Mouse (Mus musculus) embryonic facial prominence, embryonic 14.5 days (tissue): ENCODE results near the gene Nexn. TPM values are rescaled to one million over a fixed set of nuclear protein-coding genes. Genes with fewer than 3 reads are reported as not detected.

Experiments used
- ATAC-seq: fragments of 200-750 bp; cut with Nextera tagmentation; 2 replicates; pipeline ENCODE4 v1.8.0; 2017; ENCODE audit warnings: low read depth, moderate number of reproducible peaks, moderate TSS enrichment
- DNase-seq: peaks from one replicate; pipeline ENCODE4 v3.0.0-alpha.2; 2015; ENCODE audit warnings: low spot score
- H3K27ac ChIP-seq: fragments of 300-500 bp; sonication (generic); replicated peaks from 2 replicates; pipeline ENCODE4 v1.5.1; 2014; ENCODE audit warnings: low read depth, mild to moderate bottlenecking, low read length, moderate library complexity
- H3K27me3 ChIP-seq: fragments of 300-500 bp; sonication (generic); replicated peaks from 2 replicates; pipeline ENCODE4 v1.6.1; 2014; ENCODE audit warnings: low read length; ENCODE audit not compliant: control insufficient read depth, insufficient read depth
- H3K36me3 ChIP-seq: fragments of 300-500 bp; sonication (generic); 2 replicates; pipeline ENCODE4 v1.6.1; 2014; ENCODE audit warnings: low read length, mixed read lengths; ENCODE audit not compliant: control insufficient read depth, insufficient read depth
- H3K4me1 ChIP-seq: fragments of 300-500 bp; sonication (generic); 2 replicates; pipeline ENCODE4 v1.6.1; 2014; ENCODE audit warnings: antibody characterized with exemption, low read length; ENCODE audit not compliant: control insufficient read depth, insufficient read depth
- H3K4me2 ChIP-seq: fragments of 300-500 bp; sonication (generic); 2 replicates; pipeline ENCODE4 v1.6.1; 2014; ENCODE audit warnings: low read depth, mild to moderate bottlenecking, low read length, moderate library complexity, mixed read lengths
- H3K4me3 ChIP-seq: fragments of 300-500 bp; sonication (generic); 2 replicates; pipeline ENCODE4 v1.5.1; 2014; ENCODE audit warnings: low read depth, mild to moderate bottlenecking, low read length
- H3K9ac ChIP-seq: fragments of 300-500 bp; sonication (generic); 2 replicates; pipeline ENCODE4 v1.6.1; 2014; ENCODE audit warnings: low read depth, mild to moderate bottlenecking, low read length, moderate library complexity, mixed read lengths
- H3K9me3 ChIP-seq: fragments of 300-500 bp; sonication (generic); 2 replicates; pipeline ENCODE4 v1.6.1; 2016; ENCODE audit warnings: low read length; ENCODE audit not compliant: control insufficient read depth
- WGBS: fragments of 180-500 bp; shearing (Covaris S2); extraction: QIAGEN DNeasy Blood & Tissue Kit; methylation state at CpG from one replicate; pipeline ENCODE4 v1.1.7; 2014; 5-methylcytosine and 5-hydroxymethylcytosine counted together
- polyA plus RNA-seq: library from polyadenylated mRNA; unstranded; fragments of >200 nt; fragmentation: Nextera tagmentation; extraction: Ambion mirVana; gene quantifications from 2 replicates; pipeline ENCODE4 v1.2.1, GENCODE M21; 2014

Gene Nexn
- polyA plus RNA-seq, 1 experiment from 2014 or later, result 42.0 TPM

DNA sequence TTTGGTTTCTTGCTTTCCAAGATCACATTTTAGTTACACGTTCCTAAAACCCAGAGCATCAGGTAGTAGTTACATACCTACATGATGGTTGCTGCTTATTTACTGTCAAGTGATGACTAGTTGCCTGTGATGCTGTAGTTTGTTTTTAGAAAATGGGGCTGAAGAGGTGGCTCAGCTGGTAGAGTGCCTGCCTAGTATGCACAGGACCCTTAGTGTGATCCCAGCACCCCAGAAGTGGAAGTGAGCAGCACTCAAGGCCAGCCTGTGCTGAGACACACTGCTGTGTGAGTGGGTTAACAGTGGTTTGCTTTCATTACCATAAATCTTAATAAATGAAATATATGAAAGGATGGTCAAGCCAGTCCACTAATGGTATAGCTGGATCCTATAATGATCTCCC, 26.6 kb downstream of the Nexn start:
- DNase-seq (no peak), ATAC-seq (no peak)
- no peaks in the 10 kb centered on the region for H3K27me3 ChIP-seq
- no peaks in the 10 kb centered on the region for H3K9me3 ChIP-seq
- H3K36me3 ChIP-seq, result peaks cover 43% of the 10 kb centered on the region
- WGBS, result 91% methylated on average over 1 of the region's 1 CpGs
- H3K27ac ChIP-seq, result no peak overlapping the region
- H3K4me3 ChIP-seq, result no peak overlapping the region
- H3K4me1 ChIP-seq, result no peaks in the 10 kb centered on the region
- H3K4me2 ChIP-seq, result no peak overlapping the region
- H3K9ac ChIP-seq, result no peak overlapping the region

DNA sequence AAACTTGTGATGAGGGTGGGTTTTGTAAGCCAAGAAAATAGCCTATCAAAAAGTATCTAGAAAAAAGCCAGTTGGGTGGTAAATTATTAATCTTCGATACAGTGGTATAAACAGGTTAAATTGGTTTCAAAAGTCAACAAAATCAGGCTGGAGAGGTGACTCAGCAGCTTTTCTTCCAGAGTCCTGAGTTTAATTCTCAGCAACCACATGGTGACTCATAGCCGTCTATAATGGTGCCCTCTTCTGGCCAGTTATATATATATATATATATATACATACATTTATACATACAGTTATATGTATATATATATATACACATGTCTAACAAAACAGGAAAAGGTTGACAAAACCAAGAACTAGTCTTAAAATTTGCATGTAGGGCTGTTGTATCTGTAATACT, 27.3 kb downstream of the Nexn start:
- no peak overlapping the region for H3K4me3 ChIP-seq
- H3K27ac ChIP-seq, result no peak overlapping the region
- ATAC-seq (no peak), DNase-seq (peak; percentile 41)
- no peaks in the 10 kb centered on the region for H3K9me3 ChIP-seq
- H3K9ac ChIP-seq, result no peak overlapping the region
- 68% methylated on average over 2 of the region's 2 CpGs for WGBS
- H3K4me2 ChIP-seq, result no peak overlapping the region
- no peaks in the 10 kb centered on the region for H3K27me3 ChIP-seq
- H3K4me1 ChIP-seq, result no peaks in the 10 kb centered on the region
- peaks cover 51% of the 10 kb centered on the region for H3K36me3 ChIP-seq

DNA sequence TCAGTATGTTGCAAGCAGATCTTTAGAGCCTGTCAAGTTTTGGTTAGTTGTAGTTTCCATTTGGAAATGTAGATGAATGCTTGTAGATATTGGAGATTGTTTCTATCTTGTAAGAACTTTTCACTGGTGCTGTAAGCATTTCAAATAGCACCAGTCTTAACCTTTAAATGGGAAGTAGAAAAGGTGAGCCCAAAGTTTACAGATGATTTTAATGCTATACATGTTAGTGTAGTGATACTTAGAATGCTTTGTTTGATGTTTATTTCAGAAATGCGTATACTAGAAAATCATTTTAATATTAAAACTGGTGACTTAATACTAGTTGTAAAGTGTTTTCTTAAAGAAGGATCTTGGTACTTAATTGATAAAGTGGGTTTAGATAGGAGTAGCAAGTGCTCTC, 30.3 kb downstream of the Nexn start:
- H3K36me3 ChIP-seq, result peaks cover 75% of the 10 kb centered on the region
- no peaks in the 10 kb centered on the region for H3K27me3 ChIP-seq
- H3K27ac ChIP-seq, result no peak overlapping the region
- no peaks in the 10 kb centered on the region for H3K9me3 ChIP-seq
- WGBS, result 97% methylated on average over 1 of the region's 1 CpGs
- no peak for DNase-seq
- no peak overlapping the region for H3K9ac ChIP-seq
- H3K4me3 ChIP-seq, result no peak overlapping the region
- ATAC-seq, result no peak
- H3K4me1 ChIP-seq, result no peaks in the 10 kb centered on the region
- no peak overlapping the region for H3K4me2 ChIP-seq

DNA sequence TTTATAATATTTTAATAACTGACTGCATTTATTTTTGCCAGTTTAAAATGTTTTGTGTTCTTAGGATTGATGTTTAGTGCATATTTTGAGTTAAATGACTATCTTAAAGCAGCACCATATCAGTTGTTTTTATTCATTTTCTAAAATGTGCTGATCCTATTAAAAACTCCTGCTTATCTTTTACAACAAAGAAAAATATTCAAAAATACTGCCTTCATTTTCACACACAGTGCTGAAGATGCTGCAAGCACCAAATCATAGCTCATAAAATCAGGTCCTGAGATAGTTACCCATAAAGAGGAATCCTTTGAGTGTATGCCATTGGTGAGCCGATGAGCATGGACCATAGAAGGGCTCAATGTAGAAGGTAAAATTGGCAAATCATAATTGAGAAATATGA, 30.9 kb downstream of the Nexn start:
- Histone ChIP-seq H3K27ac (no peak overlapping the region), H3K4me2 (no peak overlapping the region), H3K9ac (no peak overlapping the region), H3K4me3 (no peak overlapping the region), H3K27me3 (no peaks in the 10 kb centered on the region), H3K36me3 (peaks cover 77% of the 10 kb centered on the region), H3K9me3 (no peaks in the 10 kb centered on the region), H3K4me1 (no peaks in the 10 kb centered on the region)
- no peak for ATAC-seq
- 90% methylated on average over 1 of the region's 1 CpGs for WGBS
- no peak for DNase-seq

DNA sequence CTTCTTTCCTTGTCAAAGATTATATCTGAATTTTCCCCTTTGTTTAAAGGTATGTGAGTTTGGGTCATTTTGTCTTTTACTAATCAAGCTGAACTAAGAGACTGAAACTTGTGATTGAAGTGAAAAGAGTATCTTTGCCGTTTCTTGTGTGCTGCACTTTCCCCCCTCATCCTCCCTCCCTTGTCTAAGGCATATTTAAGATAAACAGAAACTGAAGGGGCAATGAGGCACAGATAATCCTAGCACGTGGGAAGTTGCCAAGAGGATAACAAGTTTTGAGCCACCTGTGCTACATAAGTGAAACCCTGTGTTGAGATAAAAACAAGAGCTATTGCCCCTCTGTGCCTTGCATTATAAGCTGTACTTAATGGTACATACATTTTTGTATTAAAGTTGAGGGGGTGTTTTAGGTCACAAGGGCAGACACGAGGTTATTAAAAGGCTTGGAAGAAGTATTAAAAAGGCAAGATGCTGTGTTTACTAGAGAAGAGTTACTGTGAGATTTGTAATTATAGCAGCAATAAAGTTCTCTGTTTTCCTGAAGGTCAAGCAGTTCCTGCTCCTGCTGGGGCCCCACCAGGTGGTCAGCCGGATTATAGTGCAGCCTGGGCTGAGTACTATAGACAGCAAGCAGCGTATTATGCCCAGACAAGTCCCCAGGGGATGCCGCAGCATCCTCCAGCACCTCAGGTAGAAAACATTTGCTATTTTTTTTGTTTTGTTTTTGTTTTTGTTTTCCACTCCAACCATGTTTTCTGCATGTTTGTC, 34.6 kb downstream of the Nexn start:
- Histone ChIP-seq H3K36me3 (peaks cover 83% of the 10 kb centered on the region), H3K27ac (no peak overlapping the region), H3K4me2 (no peak overlapping the region), H3K4me1 (no peaks in the 10 kb centered on the region), H3K4me3 (no peak overlapping the region), H3K9me3 (no peaks in the 10 kb centered on the region), H3K9ac (no peak overlapping the region), H3K27me3 (no peaks in the 10 kb centered on the region)
- DNase-seq (no peak), ATAC-seq (no peak)
- 64% methylated on average over 6 of the region's 6 CpGs for WGBS

DNA sequence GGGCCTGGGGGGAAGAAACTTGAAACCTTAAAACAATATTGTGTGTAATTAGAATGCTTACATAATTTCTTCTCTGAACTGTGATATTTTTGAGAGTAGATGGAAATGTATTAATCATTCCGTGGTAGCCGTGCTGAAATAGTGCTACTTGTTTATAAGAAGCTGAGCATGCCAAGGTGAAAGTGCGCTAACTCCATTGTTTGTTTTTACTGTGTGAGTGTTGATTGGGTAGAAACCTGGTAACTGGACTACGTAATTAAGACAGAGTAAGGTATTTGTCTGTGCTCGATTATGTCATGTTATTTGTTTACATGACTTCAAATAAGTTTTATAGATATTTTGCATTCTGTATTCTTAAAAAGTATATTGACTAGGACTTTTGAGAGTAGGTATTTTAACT, 36.9 kb downstream of the Nexn start:
- no peak overlapping the region for H3K27ac ChIP-seq
- ATAC-seq (no peak), DNase-seq (no peak)
- peaks cover 90% of the 10 kb centered on the region for H3K36me3 ChIP-seq
- 84% methylated on average over 5 of the region's 5 CpGs for WGBS
- no peaks in the 10 kb centered on the region for H3K4me1 ChIP-seq
- no peak overlapping the region for H3K4me2 ChIP-seq
- H3K27me3 ChIP-seq, result no peaks in the 10 kb centered on the region
- H3K9ac ChIP-seq, result no peak overlapping the region
- no peaks in the 10 kb centered on the region for H3K9me3 ChIP-seq
- no peak overlapping the region for H3K4me3 ChIP-seq

DNA sequence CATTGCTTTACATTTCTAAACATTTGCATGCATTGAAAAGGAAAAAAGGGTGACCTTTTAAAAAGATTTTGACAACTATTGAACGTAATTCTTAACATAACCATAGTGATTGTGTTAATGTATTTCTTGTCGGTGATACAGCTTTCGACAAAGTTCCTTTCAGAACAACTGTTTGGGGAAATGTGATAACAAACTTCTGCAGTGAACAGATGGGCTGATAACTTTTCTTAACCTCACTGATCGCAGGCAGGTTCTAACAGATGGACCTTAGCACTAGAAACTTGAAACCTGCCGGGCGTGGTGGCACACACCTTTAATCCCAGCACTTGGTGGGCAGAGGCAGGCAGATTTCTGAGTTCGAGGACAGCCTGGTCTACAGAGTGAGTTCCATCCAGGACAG, 37.3 kb downstream of the Nexn start:
- Histone ChIP-seq H3K4me2 (no peak overlapping the region), H3K27ac (no peak overlapping the region), H3K9me3 (no peaks in the 10 kb centered on the region), H3K4me3 (no peak overlapping the region), H3K4me1 (no peaks in the 10 kb centered on the region), H3K36me3 (peaks cover 90% of the 10 kb centered on the region), H3K9ac (no peak overlapping the region), H3K27me3 (no peaks in the 10 kb centered on the region)
- no peak for ATAC-seq
- no peak for DNase-seq
- 94% methylated on average over 7 of the region's 7 CpGs for WGBS

DNA sequence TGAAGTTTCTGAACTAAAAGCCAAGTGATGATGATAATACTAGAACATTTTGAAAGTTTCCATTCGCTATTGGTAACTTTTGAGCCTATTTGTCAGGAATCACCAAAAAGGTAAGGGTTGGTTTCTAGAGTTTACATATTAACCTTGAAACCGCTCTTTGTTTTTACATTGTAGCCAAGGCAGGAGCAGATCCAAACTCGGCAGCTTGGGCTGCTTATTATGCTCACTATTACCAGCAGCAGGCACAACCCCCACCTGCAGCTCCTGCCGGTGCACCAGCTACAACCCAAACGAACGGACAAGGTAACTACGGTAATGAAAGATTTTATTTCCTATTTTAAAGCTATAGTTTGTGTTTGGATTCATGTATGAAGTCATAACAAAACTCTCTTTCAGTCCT, 40.2 kb downstream of the Nexn start:
- no peak for ATAC-seq
- no peak overlapping the region for H3K4me3 ChIP-seq
- WGBS, result 89% methylated on average over 7 of the region's 7 CpGs
- no peaks in the 10 kb centered on the region for H3K9me3 ChIP-seq
- no peaks in the 10 kb centered on the region for H3K27me3 ChIP-seq
- no peak overlapping the region for H3K9ac ChIP-seq
- H3K4me2 ChIP-seq, result no peak overlapping the region
- H3K4me1 ChIP-seq, result no peaks in the 10 kb centered on the region
- peaks cover 94% of the 10 kb centered on the region for H3K36me3 ChIP-seq
- DNase-seq, result no peak
- H3K27ac ChIP-seq, result no peak overlapping the region

DNA sequence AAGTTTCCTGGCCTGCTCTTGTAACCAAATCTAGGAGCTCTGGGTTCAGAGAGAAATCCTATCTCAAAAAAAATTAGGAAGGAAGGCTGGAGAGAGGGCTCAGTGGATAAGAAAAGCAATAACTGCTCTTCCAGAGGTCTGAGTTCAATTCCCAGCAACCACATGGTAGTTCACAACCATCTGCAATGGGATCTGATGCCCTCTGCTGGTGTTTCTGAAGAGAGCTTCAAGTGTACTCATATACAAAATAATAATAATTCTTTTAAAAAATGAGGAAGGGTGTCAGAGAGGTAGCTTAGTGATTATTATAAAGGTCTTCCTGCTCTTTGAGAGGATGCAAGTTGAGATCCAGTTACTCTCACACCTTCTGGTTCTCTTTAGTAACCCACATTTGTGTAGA, 41.2 kb downstream of the Nexn start:
- Histone ChIP-seq H3K4me2 (no peak overlapping the region), H3K4me3 (no peak overlapping the region), H3K9ac (no peak overlapping the region), H3K36me3 (peaks cover 96% of the 10 kb centered on the region), H3K9me3 (no peaks in the 10 kb centered on the region), H3K27ac (no peak overlapping the region), H3K27me3 (no peaks in the 10 kb centered on the region), H3K4me1 (no peaks in the 10 kb centered on the region)
- ATAC-seq (no peak), DNase-seq (no peak)
